Mouse (Mus musculus): ENCODE measurements around the gene Adam30.

Adam30 gene

DNA sequence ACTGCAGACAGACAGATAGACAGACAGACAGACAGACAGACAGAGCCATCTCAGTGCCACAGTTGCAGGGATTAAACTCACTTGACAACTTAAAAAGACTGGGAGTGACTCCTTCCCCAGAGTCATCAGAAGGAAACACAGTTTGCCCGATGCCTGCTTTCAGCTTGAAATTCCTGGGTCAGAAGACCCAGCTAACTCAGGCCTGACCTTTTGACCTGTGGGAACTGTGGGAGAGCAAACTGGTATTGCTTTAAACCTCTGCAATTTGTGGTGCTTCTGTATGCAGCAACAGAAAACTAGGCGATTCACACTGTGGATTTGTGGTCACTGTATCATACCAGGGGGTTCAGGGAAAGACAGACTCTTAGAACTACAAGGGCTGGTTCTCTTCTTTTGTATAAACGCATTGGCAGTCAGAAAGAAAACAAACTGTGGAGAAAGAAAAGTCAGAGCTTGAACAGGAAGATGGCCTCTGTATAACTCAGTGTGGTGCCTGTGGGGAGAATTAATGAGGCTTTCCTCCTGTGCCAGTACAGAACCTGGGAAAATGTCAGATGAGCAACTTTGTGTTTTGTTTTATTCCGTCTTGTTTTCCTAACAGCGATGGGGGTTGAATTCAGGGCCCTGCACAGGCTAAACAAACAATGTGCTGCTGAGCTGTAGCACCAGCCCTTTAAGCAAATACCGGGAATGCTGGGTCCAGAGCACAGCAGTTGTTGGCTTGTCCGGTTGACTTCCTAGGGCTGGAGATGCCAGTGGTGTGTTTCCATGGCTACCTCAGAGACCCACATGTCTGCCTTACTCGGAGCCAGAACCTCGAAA is 37.5 kb downstream of the Adam30 start:
- DNase-seq = peak; percentile 14

DNA sequence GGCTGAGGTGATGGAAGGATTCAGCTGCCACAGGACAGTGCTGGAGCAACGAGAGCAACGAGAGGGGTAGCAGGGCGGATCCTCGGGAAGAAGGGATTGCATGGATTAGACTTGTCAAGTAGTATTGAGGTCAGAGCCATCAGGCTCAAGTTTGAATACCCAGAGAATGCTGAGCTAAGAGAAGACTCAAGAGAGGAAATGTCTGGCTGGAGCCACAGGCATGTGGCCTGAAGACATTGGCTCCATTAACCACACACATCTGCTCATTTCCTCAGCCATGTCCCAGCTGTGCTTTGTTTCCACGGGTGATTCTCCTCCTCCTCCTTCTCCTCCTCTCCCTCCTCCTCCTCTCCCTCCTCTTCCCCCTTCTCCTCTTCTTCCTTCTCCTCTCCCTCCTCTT is 39.3 kb downstream of the Adam30 start:
- no peak for DNase-seq

DNA sequence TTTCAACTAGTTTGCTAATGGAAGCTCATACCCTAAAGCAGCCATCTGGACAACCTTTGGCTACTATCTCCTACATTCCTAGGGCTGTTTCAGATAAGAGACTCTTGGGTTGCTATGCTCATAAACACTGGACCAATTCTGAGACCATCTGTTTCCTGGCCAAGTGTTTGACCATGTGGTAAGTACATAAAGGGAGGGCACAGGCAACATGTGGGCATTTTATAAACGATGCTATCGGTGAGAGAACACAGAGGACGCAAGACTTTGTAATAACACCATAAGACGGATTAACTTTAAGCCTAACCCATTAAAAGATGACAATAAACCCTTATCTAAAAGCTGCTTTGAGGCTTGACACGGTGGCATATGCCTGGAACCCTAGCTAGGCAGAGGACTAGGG is 42.9 kb downstream of the Adam30 start:
- no peak for DNase-seq

DNA sequence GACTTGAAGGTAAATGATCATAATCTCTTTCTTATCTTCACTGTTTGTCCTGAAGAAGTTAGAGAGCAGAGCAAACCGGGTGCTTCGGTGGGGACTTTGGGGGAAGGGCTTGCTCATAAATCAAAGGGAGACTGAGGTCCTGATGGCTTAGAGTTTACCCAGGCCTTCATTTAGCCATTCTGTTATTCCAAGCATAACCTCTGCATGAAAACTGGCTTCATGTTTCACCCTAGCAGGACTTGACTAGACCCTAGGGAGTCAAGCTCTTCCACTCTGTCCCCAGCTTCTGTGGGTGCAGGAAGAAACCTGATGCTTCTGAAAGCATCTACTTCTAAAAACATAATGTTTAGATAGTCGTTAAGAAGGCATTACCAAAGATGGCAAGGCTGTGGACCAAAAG is 46.5 kb downstream of the Adam30 start:
- no peak for DNase-seq

DNA sequence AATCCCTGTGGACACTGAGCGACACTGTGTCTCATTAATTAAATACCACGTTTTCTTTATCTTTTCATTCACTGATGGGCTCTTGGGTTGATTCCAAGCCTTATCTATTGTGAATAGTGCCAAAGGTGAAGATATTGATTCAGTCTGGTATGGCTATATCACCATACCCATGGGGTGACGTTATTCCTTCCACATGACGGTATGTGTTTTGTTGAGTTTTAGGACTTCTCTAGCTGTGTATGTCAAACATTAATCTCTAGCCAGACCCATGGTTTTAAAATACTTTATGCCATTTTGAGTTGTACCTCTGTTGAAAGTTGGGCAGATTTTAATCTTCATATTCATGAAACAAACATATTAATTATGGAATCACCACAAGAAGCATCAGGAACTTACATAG is 48.7 kb downstream of the Adam30 start:
- no peak for DNase-seq

DNA sequence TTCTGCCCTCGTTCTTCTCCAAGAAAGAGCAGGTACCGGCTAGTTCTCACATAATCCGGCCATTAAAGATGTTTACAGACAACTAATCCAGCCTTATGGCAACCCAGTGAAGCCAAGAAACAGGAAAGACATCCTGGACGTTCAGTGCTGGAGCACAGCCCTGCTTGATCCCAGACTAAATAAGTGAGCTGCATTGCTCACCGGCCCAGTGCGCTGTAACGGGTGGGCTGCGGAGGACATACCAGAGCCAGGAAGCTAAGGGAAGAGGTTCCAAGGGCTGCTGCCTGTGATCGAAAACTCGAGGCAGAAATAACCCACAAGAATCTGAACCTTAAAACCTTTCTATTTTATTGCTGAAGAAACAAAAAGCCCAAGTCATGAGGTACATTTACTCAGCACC is 50.4 kb downstream of the Adam30 start:
- no peak for DNase-seq

DNA sequence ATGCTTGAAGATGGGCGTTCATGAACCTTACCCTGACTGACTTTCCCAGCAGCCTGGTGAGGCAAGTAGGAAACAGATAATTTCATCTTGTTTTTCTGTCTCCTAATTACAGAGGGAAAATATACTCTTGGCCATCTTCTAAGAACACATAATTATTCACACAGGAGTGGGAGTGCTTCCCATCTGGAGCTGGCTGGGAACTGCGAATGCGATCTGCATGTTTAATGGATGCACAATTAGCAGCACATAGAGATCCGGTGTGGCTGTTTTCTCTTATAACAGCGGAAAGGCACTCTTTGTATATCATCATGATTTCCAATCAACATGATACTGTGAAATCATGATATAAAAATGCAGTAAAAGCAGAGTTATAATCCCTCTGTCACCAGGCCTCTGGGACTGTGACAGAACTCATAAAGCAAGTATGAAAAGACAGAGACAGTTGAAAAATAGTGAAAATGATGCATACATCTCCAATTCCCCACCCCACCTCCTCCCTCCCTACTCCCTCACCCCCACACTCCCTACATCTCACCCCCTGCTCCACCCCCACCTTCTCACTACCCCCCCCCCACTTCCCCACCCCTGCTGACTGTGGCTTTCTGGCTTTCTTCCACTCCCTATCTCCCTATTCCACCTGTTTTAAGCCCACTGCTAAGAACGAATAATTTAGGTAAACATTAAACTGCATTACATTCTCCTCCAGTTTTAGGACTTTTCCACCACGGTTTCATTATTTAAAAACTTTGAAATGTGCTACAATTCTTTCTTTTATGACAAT is 51.1 kb downstream of the Adam30 start:
- no peak for DNase-seq

Measured in cerebellum, adult 9-11 months (tissue).